Mouse (Mus musculus): ENCODE data around the gene Tbx3. TPM values are rescaled to one million over a fixed set of nuclear protein-coding genes. Genes with fewer than 3 reads are reported as not detected.

The Tbx3 gene
- polyA plus RNA-seq, 1 experiment from 2014 or later, result 30.6 TPM

- WGBS, result 33% methylated on average over 18 of the region's 18 CpGs
- Histone ChIP-seq H3K4me1 (replicated peaks; ENCODE audit: control insufficient read depth, insufficient read depth, low read length) (peaks cover 3% of the 10 kb centered on the region; the same call in 1 of the 2 replicates), H3K4me2 (replicated peaks; ENCODE audit: low read depth) (0 out of 2 replicates have a peak overlapping the region, but pooled peaks have one; percentile 25), H3K36me3 (ENCODE audit: control insufficient read depth, insufficient read depth) (no peaks in the 10 kb centered on the region), H3K9ac (ENCODE audit: low read depth, low read length) (no peak overlapping the region), H3K4me3 (ENCODE audit: low read depth, low read length) (no peak overlapping the region), H3K27me3 (replicated peaks; ENCODE audit: control insufficient read depth, insufficient read depth, low read length) (peaks cover 26% of the 10 kb centered on the region), H3K27ac (ENCODE audit: low read depth, low read length) (no peak overlapping the region), H3K9me3 (ENCODE audit: control insufficient read depth) (no peaks in the 10 kb centered on the region)
- ATAC-seq, result no peak
- TF ChIP-seq CTCF (IDR thresholded peaks at IDR 0.05; ENCODE audit: low read depth), result no peak
Measured at GRCm38 (mm10) chr5:119709826-119710559, 39.5 kb downstream of the Tbx3 start.

DNA sequence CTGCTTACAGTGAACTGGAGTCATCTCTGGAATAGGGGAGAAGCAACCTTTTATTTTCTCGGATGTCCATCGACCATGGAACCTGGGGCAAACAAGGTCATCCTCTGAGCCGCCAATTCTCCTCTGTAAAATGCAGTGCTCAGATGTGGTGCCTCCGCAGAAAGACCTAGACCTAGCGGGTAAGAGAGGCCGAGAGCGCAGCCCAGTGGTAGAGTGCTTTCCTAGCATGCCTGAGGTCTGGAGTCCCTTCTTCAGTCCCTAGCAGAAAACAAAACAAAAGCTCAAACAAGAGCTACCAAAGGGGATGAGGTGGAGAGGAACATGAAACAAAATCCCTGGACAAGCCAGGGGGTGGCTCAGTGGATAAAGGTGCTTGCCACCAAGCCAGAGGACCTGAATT is 40.3 kb downstream of the Tbx3 start:
- no peak for ATAC-seq
- Histone ChIP-seq H3K27me3 (replicated peaks; ENCODE audit: control insufficient read depth, insufficient read depth, low read length) (peaks cover 26% of the 10 kb centered on the region), H3K4me1 (replicated peaks; ENCODE audit: control insufficient read depth, insufficient read depth, low read length) (peaks cover 3% of the 10 kb centered on the region; the same call in 1 of the 2 replicates), H3K4me3 (ENCODE audit: low read depth, low read length) (no peak overlapping the region), H3K9me3 (ENCODE audit: control insufficient read depth) (no peaks in the 10 kb centered on the region), H3K9ac (ENCODE audit: low read depth, low read length) (no peak overlapping the region), H3K27ac (ENCODE audit: low read depth, low read length) (no peak overlapping the region), H3K4me2 (replicated peaks; ENCODE audit: low read depth) (no peak overlapping the region), H3K36me3 (ENCODE audit: control insufficient read depth, insufficient read depth) (no peaks in the 10 kb centered on the region)
- 51% methylated on average over 7 of the region's 7 CpGs for WGBS
- peak; percentile 24; the same call in 1 of the 2 replicates for TF ChIP-seq CTCF (IDR thresholded peaks at IDR 0.05; ENCODE audit: low read depth)

DNA sequence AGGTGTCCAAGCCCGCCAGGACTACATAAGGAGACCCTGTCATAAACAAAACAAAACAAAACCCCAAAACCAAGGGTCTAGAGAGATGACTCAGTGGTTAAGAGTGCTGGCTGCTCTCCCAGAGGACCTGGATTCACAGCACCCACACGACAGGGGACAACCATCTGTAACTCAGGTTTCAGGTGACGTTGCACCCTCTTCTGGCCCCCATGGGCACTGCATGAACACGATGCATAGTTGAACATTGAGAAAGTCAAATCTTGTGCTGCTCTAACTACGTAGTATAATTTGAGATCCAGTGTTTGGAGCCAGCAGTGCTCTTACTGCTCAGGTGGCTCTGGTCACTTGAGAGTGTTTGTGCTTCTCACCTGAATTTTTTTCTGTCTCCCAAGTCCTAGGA is 41.2 kb downstream of the Tbx3 start:
- Histone ChIP-seq H3K36me3 (ENCODE audit: control insufficient read depth, insufficient read depth) (no peaks in the 10 kb centered on the region), H3K4me1 (replicated peaks; ENCODE audit: control insufficient read depth, insufficient read depth, low read length) (peaks cover 3% of the 10 kb centered on the region; the same call in 1 of the 2 replicates), H3K4me2 (replicated peaks; ENCODE audit: low read depth) (no peak overlapping the region), H3K27ac (ENCODE audit: low read depth, low read length) (no peak overlapping the region), H3K4me3 (ENCODE audit: low read depth, low read length) (no peak overlapping the region), H3K9me3 (ENCODE audit: control insufficient read depth) (no peaks in the 10 kb centered on the region), H3K9ac (ENCODE audit: low read depth, low read length) (no peak overlapping the region), H3K27me3 (replicated peaks; ENCODE audit: control insufficient read depth, insufficient read depth, low read length) (peaks cover 21% of the 10 kb centered on the region)
- no peak for ATAC-seq
- no peak for TF ChIP-seq CTCF (IDR thresholded peaks at IDR 0.05; ENCODE audit: low read depth)
- WGBS, result 92% methylated on average over 5 of the region's 5 CpGs

DNA sequence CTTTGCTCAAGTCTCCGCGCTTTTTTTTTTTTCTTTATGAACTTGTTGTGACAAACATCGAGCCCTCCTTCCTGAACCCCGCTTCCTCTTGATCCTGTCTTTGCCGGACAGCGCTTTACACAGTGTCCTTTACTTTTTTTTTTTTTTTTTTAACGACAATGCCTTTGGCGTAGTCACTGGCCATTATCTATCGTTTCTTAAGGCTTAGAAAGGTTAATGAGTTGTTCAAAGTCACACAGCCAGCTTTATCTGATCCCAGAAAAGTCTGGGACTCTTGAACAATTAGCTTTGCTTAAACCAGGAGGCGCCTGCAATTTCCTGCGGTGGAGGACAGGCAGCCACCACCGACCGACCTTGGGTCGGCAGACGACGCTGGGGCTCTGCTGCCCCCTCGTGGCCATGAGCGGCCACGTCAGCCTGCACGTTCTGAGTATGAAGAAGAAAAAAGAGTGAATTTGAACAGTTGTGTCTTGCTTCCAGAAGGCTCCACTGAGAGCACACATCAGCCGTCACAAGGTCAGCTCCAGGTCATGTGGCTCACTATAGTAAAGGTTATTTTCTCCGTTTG is 42.3 kb downstream of the Tbx3 start:
- no peak overlapping the region for H3K9ac ChIP-seq (ENCODE audit: low read depth, low read length)
- peak overlapping the region; percentile 58 for H3K4me2 ChIP-seq (replicated peaks; ENCODE audit: low read depth)
- H3K27ac ChIP-seq (ENCODE audit: low read depth, low read length), result no peak overlapping the region
- peak; percentile 64; the same call in 1 of the 2 replicates for ATAC-seq
- peaks cover 9% of the 10 kb centered on the region for H3K27me3 ChIP-seq (replicated peaks; ENCODE audit: control insufficient read depth, insufficient read depth, low read length)
- 2% methylated on average over 22 of the region's 22 CpGs for WGBS
- no peaks in the 10 kb centered on the region for H3K9me3 ChIP-seq (ENCODE audit: control insufficient read depth)
- no peaks in the 10 kb centered on the region for H3K36me3 ChIP-seq (ENCODE audit: control insufficient read depth, insufficient read depth)
- peak; percentile 98 for TF ChIP-seq CTCF (IDR thresholded peaks at IDR 0.05; ENCODE audit: low read depth)
- peaks cover 3% of the 10 kb centered on the region; the same call in 1 of the 2 replicates for H3K4me1 ChIP-seq (replicated peaks; ENCODE audit: control insufficient read depth, insufficient read depth, low read length)
- peak overlapping the region; percentile 23 for H3K4me3 ChIP-seq (ENCODE audit: low read depth, low read length)

- TF ChIP-seq CTCF (IDR thresholded peaks at IDR 0.05; ENCODE audit: low read depth), result no peak
- Histone ChIP-seq H3K36me3 (ENCODE audit: control insufficient read depth, insufficient read depth) (no peaks in the 10 kb centered on the region), H3K4me1 (replicated peaks; ENCODE audit: control insufficient read depth, insufficient read depth, low read length) (no peaks in the 10 kb centered on the region), H3K9me3 (ENCODE audit: control insufficient read depth) (no peaks in the 10 kb centered on the region), H3K9ac (ENCODE audit: low read depth, low read length) (no peak overlapping the region), H3K27ac (ENCODE audit: low read depth, low read length) (no peak overlapping the region), H3K4me3 (ENCODE audit: low read depth, low read length) (no peak overlapping the region), H3K27me3 (replicated peaks; ENCODE audit: control insufficient read depth, insufficient read depth, low read length) (no peaks in the 10 kb centered on the region), H3K4me2 (replicated peaks; ENCODE audit: low read depth) (no peak overlapping the region)
- WGBS, result 26% methylated on average over 11 of the region's 11 CpGs
- ATAC-seq, result no peak
Measured at GRCm38 (mm10) chr5:119720471-119721265, 50.2 kb downstream of the Tbx3 start.

- no peak overlapping the region for H3K4me3 ChIP-seq (ENCODE audit: low read depth, low read length)
- no peak for ATAC-seq
- no peak overlapping the region for H3K27ac ChIP-seq (ENCODE audit: low read depth, low read length)
- H3K4me1 ChIP-seq (replicated peaks; ENCODE audit: control insufficient read depth, insufficient read depth, low read length), result no peaks in the 10 kb centered on the region
- H3K36me3 ChIP-seq (ENCODE audit: control insufficient read depth, insufficient read depth), result no peaks in the 10 kb centered on the region
- no peaks in the 10 kb centered on the region for H3K27me3 ChIP-seq (replicated peaks; ENCODE audit: control insufficient read depth, insufficient read depth, low read length)
- 45% methylated on average over 7 of the region's 7 CpGs for WGBS
- no peak overlapping the region for H3K9ac ChIP-seq (ENCODE audit: low read depth, low read length)
- no peak overlapping the region for H3K4me2 ChIP-seq (replicated peaks; ENCODE audit: low read depth)
- H3K9me3 ChIP-seq (ENCODE audit: control insufficient read depth), result no peaks in the 10 kb centered on the region
- no peak for TF ChIP-seq CTCF (IDR thresholded peaks at IDR 0.05; ENCODE audit: low read depth)
Measured at GRCm38 (mm10) chr5:119732978-119733377, 62.5 kb downstream of the Tbx3 start.

Other genes starting within 250 kb of the Tbx3 start
- gene Tbx5, start 162.0 kb downstream of the Tbx3 start, polyA plus RNA-seq (2015; fragmentation: Nextera tagmentation; extraction: Ambion mirVana), result not detected in 2 replicates